Mouse (Mus musculus) olfactory bulb, adult 2 months (tissue): ENCODE data around the gene Slc9a8.

ENCODE experiments used
- CTCF ChIP-seq: fragments of 200-500 bp; IDR thresholded peaks from 2 replicates; pipeline ENCODE4 v1.5.1; 2012; ENCODE audit warnings: low read depth, mild to moderate bottlenecking, low read length, moderate library complexity; ENCODE audit not compliant: insufficient read depth
- POLR2A ChIP-seq: fragments of 200-500 bp; IDR thresholded peaks from 2 replicates; pipeline ENCODE4 v1.6.1; 2012; ENCODE audit warnings: mild to moderate bottlenecking, low read depth, low read length, moderate library complexity; ENCODE audit not compliant: insufficient read depth

DNA sequence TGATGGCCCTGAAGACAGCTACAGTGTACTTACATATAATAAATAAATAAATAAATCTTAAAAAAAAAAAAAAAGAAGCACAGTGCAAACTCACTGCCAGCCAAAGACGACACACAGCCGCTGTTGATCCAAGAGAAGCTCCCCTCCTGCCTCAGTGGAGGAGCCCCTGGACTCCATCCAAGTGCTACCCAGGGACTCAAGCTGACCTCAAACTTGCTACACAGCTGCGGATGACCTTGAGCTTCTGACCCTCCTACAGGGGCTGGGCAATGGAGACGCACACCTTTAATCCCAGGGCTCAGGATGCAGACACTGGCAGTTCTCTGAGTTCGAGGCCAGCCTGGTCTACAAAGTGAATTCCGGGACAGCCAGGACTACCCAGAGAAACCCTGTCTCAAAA, 66.5 kb downstream of the Slc9a8 start:
- no peak for TF ChIP-seq CTCF
- no peak for TF ChIP-seq POLR2A
